Mouse (Mus musculus) c-Kit-positive CD71-positive TER-119-positive erythroid progenitor cells, embryonic 14.5 days (primary cell): ENCODE results near the gene Lrp1.
"Not testable (repeated sequence)": the region's sequence is repeated elsewhere in the genome, so short reads cannot be mapped to it uniquely, and the experiment has no call there.

Experiments used
- DNase-seq: peaks from one replicate; pipeline ENCODE4 v3.0.0-alpha.2; 2013; ENCODE audit warnings: low spot score

Lrp1 gene

DNA sequence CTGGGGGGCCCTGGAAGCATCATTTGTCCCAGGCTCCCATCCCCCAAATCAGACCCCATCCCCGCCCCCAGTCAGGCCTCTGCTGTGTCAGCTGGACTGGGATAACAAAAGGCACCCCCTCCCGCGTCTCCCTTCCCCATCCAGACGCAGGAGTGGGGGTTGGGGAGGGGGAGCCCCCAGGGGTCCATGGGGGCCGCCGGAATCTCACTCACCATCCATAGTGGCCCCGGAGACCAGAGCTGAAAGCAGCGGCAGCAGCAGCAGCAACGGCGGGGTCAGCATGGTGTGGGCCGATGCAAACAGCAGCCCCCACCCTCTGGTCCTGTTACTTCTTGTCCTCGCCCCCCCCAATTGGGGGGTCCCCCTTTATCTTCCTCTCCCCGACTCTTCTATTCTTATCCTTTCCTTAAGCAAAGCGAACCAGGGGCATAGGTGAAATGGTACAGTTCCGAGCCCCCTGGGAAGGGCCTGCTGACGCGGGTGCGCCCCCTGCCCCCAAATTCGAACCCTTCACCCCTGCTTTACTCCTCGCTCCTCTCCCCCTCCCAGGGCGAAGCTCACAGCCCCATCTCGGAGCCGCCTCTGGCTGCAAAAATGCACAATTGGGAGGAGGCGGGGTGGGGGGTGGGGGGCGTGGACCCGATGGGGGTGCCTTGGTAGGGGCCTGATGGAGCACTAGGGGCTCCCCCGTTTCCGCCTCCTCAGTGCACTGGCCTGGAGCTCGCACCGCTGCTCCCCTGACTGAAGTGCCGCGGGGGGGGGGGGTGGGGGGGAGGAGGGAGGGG, at the start of gene Lrp1:
TSS of gene Lrp1 (minus strand) at position 743 of the 785 bp plus-strand sequence.
- DNase-seq = no peak

DNA sequence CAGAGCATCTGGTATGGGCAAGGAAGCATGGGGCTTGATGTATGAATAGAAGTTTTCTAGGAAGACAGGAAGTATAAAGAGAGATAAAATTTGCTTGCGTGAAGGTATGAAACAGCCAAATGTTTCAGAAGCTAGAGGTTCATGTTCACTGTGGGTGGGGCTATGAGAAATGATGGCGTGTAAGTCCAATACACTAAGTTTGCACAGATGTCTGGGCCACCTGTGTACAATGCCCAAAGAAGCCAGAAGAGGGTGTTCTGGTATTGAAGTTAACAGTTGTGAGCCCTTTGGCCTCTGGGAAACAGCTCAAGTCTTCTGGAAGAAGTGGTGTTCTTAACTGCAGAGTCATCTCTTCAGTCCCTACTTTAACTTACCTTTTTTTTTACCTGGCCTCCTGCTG, 49.2 kb upstream of the Lrp1 start:
- DNase-seq = no peak

DNA sequence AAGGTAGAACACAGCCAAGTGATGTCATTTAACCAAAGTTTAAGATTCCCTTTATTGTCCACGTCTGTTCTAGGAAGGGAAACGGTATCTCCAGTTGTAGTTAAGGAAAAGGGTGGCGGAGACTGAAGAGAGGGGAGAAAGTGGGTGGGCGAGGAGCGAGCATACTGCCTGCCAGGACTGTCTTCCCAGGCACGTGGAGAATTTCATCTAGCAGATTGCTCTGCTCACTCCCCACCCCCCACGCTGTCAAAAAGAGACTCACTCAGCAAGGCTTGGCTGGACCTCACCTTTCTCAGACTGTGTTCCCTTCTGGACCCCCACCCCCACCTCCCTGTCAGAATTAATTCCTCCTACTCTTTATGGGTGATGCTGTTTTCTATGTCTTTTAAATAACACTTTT, 48.2 kb upstream of the Lrp1 start:
- DNase-seq = no peak

DNA sequence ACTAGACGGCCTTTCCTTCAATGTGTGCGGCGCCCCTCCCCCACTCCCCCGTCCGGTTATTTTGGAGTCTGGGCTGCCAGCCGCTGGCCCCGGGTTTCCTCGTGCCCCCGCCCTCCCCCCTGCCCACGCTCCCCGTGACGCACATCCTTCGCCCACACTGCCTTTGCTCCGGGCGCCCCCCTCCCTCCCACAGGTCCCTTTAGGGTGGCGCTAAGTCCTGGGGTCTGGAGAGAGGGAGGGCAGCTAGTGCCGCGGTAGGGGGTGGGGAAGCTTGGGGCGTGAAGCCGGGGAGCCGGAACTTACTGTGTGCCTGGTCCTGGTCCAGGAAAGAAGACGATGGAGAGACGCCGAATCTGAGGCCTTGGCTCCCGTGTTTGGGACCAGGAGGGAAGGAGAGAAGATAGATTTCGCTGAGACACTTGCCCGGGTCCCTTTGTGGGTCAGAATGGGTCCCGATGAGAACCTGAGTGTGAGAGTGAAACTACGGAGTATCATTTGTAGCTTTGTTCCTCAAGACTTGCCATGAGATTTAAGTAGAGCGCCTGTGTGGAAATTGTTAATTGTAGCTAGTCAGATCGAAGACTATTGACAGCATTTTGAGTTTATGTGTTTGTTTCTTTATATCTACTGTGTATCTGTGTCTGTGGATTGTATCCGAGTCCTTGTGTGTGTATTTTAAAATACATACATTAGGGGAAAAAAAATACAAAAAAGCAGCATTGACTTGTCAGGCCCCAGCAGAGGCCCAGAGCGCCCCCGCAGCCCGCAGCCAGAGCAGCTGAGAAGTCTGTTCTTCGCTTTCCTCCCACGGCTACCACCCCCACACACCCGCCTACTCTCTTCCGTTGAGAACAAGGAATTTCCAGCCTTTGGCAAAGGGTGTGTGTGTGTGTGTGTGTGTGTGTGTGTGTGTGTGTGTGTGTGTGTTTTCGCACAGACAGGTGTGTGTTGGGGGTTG, 47.4 kb upstream of the Lrp1 start, which contains the start of gene Nab2:
TSS of gene Nab2 (minus strand) at position 476 of the 958 bp plus-strand sequence.
- peak; percentile 49 for DNase-seq

DNA sequence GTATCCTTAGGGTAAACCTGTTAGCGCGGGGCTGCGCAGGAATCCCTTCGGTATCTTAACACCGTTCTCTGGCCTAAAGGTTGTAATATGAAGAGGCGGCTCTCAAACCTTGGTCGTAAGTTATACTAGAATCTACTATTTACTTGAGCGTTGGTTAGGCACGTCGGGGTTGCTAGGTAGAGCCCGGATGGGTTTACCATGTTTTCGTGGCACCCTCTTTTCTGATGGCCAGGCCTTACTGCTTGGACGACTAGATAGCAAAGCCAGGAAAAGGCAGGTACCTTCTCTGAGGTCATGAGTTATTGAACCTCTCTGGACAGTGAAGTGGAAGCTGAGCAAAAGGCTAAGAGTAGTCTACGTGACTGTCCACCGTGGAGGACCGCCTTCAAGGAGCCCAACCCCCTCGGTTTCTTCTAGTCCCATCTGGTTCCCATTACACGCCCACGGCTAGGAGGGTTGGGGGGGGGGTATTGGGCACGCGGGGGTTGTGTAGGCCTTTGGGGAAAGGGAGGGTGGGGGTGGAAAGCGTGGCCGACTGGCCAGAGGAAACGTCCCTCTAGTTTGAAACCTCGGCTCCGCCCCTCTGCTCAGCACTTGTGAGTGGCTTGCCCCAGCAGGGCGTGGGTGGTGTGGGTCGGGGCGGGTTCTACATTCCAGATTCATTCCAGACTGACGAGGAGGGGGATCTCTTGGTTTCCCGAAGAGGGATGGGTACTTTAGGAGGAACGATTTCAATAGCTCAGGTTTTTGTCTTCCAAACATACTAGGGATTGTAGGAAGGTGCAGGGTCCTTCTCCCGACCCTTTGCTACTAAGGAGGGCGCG, 46.5 kb upstream of the Lrp1 start:
- DNase-seq = no peak

DNA sequence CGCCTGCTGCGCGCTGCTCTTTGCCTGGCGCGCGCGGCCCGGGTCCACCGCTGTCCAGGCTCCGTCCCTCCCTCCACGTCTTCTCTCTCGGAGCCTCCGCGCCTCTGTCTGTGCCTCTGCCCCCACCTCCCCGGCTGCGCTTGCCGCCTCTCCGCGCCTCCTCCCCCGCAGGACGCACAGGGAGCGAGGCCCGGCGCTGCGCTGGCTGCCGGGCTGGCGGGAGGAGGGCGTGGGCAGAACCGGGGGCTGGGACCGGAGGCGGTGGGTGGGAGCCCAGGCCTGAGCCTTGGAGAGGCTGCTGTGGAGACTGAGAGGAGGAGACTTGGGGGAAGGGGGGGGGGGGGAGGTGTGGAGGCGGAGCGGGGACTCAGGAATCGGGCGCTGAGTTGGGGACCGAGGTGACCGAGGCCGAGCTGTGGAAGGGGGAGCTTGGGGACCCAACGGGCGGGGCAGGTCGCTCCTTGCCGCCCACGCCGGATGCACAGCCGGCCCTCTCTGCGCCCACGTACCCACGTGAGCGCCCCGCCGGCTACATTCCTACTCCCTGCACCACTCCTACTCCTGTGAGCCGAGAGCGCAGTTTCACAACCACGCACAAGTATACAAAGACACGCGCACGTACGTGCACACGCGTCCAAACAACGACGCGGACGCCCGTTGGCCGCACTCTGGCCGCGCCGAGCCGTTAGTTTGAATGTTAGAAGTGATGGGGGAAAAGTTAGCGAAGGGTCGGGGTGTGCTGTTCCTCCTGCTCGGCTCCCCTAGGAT, 45.7 kb upstream of the Lrp1 start, which contains the start of gene Nemp1:
TSS of gene Nemp1 (plus strand) at position 401 of the 768 bp plus-strand sequence.
- DNase-seq = no peak

DNA sequence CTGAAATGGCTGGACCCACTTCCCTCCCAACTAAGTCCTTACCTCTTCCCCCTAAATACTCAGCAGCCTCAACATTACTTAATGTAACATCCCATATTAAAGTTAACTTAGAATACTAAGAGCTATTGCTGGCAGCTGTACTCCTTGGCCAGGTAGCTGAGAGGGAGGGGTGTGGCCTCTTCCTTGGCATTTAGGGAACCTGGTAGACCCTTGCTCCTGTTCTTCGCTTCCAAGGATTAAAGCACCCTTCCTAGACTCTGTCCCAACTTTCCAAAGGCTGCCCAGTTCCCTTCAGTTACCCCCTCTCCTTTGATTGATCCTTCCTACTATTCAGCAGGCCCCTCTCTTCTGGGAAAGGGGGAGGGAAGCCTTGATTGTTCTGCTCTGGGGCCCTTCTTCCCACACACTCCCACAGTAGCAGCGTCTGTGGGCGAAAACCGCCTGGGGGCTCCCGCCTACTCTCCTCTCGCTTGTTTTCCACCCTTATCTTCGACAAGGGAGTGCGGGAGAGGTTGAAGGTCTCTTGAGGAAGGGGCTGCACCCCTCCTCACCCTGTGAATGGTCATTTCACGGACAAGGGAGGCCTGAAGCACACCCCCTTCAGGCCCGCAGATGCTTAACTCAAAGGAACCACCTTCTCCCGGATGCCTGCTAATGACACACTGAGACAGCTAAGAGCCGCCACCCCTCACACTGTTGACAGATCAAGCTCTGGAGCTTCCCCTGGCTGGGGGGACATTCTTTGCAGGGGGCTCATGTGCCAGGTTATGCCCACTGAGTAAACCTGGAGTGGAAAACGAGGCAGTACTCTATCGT, 44.6 kb upstream of the Lrp1 start:
- DNase-seq = no peak

DNA sequence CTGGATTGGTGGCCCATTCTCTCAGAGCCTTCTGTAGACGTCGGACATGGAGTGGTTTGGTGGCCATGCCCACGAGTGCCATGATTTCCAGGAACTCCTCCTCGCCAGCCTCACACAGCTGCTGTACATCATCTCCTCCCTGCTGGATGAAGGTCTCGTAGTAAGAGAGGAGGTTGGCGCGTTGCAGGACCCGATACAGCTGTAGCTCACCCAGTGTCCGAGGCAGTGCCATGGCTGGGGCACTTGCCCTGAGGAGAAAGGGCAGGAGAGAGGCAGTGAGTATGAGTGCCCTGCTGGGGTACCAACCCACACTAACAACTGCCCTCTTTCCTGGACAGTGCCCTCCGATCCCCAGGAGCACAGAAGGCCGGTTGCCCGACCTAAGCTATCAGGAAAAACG, 43.9 kb upstream of the Lrp1 start:
- no peak for DNase-seq

DNA sequence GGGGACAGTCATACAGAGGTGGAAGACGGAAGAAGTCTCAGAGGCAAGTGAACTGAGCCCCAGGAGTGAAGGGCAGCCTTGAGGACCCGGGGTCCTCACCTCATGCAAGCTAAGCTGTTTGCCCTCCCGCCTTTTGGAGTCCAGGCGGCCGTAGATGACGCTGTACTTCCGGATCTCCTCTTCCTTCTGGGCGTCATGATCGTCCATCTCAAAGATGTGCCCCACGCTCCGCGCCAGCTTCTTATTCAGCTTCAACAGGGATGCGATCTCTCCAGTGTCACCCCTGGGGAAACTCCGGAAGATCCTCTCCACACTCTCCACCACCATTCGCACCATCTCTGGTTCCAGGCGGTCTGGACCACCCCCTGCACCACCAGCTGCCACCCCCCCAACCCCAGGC, 43.2 kb upstream of the Lrp1 start:
- no peak for DNase-seq

DNA sequence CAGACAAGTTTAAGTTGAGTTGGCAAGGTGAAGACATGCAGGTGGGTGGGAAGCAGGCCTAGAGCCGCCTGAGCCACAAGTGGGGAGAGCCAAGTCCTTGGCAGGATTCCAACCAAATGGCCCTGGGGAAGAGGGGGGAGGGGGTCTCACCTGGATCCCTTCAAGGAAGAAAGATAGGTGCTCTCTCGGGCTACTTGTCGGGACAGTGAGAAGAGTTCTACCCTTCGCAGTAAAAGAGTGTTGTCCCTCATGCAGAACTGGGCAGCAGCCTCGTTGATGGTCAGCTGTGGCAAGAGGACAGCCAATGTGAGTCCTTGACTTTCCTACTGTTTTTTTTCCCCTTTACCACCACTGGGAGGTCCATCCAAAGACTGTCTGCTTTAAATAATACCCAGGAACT, 42.6 kb upstream of the Lrp1 start:
- no peak for DNase-seq

DNA sequence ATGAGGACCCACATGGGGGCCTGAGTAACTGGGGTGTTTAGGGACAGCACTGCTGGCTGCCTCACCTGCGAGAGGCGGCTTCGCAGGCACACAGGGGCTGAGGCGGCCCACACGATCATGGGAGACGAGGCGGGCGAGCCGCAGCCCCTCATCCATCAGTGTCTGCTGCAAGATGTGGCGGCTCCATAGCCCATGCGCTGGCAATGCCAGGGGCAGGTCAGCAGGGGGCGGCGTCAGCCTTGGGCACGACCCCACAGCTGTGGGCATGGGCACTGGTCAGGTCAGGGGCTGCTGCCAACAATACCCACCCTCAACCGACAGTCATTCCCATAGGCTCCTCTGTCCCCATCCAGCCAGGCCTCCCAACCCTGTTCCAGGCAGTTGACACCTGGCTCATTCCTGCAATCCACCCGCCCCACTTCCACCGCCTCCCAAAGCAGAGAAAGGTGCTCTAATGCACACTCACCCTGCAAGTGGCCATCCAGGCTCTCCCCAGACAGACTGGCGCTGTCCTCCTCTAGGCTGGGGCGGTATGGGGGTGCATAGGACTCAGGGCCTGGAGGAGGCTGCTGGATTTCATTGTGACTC, 41.8 kb upstream of the Lrp1 start:
- no peak for DNase-seq

DNA sequence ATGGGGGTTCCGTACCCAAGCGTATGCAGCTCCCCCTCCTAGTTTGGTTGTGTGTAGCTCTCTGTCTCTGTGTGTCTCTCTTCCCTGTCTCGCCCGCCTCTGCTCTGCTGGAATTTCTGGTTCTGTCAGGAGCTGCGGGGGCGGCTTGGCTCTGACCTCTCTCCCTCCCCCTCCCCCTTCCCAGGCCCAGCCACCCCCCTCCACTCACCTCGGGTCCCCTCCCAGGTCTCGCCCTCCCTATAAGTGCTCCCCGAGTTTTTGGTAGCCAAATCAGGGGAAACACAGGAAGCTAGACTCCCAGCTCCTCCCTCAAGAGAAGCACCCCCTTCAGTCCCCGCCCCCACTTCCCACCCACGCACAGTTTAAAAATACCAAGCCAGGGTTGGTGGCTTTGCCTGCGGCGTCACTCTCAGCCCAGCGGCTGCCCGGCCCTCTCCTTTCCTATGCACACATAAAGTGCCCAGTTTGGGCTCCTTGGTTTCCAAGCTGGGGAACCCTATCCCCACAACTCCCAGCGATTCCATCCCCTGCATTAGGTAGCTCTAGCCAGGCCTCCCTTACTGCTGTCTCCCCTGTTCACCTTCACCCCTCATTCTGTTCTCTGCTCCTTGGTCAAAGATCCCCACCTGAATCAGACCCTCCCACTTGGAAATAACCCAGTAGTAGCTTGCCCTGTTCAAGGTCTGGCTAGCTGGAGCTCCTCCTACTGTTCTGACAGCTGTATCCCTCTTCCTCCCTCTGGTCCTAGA, 41.1 kb upstream of the Lrp1 start:
- DNase-seq = peak; percentile 48

DNA sequence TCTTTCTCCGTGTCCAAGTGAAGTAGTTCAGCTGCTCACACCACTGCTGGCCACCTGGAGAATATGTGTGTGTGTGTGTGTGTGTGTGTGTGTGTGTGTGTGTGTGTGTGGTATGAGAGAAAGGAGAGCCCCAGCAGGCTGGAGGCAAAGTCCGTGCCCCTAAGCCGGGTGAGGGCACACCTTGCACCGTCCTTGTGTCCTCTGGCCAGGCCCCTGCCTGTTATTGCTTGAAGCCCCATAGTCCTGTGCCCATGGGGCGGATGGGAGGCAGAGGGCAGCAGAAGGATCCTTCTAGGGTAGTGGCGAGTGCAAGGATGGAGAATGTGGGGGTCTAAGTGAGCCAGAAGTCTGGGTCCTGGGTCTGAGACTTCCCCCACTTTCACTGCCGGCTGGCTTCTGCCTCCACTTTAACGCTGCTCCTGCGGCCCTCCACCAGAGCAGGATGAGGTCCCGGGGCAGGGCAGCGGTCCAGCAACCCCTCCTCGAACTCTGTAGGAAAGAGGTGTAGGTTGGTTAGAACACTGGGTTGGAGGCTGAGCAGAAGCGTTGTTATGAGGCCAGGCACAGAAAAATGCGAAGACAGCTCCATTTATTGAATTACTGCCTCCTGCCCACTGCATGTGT, 40.5 kb upstream of the Lrp1 start:
- DNase-seq = no peak

DNA sequence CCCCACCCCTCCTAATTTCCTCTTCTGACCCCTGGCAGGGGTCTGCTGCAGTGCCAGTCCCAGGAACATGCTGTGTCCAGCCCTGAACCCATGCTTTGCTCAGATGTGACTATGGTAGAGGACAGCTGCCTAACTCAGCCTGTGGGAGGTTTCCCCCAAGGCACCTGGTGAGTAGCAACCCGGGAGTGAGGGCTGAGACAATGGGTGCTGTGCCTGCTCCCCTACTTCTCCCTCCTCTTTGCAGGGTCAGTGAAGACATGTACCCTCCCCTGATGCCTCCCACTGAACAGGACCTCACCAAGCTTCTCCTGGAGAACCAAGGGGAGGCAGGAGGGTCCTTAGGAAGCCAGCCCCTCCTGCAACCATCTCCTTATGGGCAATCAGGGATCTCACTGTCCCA, 38.6 kb upstream of the Lrp1 start:
- DNase-seq = no peak

DNA sequence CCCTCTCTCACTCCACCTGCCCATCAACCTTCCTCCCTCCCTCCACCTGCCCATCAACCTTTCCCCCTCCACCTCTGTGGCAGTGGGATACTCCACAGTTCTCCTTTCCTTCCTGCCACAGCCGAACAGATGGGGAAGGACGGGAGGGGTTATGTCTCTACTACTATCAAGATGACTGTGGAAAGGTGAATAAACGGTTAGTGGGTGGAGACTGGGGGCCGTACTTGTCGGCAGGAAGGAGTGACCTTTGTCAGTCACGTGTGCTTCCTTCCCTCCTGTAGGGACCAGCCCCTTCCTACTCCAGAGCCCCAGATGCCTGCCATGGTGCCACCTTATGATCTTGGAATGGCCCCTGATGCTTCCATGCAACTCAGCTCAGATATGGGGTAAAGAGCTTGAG, 37.1 kb upstream of the Lrp1 start:
- DNase-seq = no peak

DNA sequence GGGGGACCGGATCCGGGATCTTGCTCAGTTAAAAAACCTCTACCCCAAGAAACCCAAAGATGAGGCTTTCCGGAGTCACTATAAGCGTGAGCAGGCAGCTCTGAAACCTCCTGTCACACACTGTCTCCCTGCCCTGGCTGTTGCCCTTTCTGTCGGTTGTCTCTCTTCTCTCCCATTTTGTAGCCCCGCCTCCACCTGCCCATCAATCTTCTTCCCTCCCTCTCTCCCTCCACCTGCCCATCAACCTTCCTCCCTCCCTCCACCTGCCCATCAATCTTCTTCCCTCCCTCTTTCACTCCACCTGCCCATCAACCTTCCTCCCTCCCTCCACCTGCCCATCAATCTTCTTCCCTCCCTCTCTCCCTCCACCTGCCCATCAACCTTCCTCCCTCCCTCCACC, 36.7 kb upstream of the Lrp1 start:
- DNase-seq = not testable (repeated sequence)

DNA sequence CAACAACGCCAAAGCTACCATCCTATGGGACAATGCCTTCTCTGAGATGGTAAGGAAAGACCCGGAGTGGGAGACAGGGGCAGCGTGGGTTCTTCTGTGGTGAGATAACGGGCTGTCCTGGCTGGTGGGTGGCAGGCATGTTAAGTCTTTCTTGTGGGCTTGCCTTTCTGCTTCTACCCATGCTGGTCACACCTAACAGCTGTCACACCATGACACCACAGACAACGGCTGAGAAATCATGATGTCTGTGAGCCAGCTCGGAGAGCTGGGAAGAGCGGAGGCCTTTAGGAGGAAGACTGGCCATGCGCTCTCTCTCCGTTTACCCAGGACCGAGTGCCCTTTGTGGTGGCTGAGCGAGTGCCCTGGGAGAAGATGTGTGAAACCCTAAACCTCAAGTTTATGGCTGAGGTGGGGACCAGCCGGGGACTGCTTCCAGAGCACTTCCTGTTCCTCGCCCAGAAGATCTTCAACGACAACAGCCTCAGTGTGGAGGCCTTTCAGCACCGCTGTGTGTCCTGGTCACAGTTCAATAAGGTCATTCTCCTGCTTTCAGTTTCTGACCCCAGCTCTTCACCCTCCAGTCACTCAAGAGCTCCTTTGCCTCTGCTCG, 34.1 kb upstream of the Lrp1 start:
- DNase-seq = no peak

DNA sequence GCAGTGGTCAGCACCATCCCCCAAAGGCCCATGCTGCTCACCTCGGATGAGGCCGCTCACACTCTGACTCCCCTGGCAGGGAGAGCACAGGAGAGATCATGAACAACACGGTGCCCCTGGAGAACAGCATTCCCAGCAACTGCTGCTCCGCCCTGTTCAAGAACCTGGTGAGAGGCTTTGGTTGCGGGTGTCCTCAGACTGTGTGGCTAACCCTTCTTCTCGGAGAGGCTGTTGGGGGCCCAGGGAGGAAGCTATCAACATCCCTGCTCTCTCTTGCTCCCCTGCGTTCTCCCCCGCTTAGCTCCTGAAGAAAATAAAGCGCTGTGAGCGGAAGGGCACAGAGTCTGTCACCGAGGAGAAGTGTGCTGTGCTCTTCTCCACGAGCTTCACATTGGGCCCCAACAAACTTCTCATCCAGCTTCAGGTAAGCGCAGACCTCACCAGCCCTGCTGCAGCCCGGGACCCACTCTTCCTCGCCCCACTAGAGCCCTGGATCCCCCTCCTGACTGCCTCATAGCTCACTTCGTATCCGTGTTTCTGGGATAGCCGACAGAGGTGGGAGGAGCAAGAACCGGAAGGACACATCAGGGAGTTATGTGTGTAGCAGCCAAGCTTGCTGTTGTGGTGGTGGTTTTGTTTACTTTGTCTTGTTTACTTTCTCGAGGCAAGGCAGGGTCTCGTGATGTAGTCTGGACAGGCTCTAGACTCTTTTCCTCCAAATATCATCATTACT, 32.1 kb upstream of the Lrp1 start:
- no peak for DNase-seq
